Mouse (Mus musculus) embryo, embryonic 10.5 days (tissue): ENCODE results near the gene Sdccag8.
A peak's percentile ranks its signal among the peaks of the same experiment; 100 is the strongest.
"Not testable (repeated sequence)": the region's sequence is repeated elsewhere in the genome, so short reads cannot be mapped to it uniquely, and the experiment has no call there.

Experiments
- DNase-seq: peaks from one replicate; pipeline ENCODE4 v3.0.0-alpha.2; 2015; ENCODE audit warnings: low spot score

Sdccag8 gene

DNA sequence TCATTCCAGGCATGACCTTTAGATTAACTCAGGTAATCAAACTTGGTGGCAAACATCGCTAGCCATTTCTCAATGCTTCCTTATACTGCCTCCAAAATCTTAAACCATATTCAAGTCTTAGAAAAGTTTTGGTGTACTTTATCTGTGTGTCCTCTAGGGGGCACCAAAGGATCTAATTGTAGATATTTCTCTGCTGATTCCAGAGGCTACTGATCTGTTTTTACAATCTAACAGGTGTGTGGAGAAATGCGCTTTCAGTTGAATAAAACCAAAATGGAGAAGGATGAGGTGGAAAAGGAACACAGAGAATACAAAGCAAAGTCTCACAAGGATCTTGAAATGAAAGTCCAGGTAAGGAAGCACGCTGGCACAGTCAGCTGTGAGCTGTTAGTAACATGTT is 63.3 kb downstream of the Sdccag8 start:
- DNase-seq = peak; percentile 85

DNA sequence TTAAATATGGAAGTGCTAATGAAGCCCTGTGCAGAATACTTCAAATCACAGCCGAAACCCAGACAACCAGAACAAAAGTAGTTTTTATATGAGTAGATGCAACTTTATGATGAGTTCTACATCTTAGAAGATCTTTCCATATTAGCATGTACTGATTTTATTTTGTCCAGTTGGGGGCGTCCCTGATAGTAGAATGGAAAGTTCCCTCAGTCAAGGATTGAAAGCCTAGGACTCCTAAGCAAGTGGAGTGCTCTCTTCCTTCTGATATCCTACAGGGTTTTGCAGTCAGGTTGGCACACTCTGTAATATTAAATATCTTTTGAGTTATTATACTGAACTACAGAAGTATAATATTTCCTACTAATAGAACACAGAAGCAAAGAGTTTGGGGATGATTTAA is 64.5 kb downstream of the Sdccag8 start:
- DNase-seq = peak; percentile 82

DNA sequence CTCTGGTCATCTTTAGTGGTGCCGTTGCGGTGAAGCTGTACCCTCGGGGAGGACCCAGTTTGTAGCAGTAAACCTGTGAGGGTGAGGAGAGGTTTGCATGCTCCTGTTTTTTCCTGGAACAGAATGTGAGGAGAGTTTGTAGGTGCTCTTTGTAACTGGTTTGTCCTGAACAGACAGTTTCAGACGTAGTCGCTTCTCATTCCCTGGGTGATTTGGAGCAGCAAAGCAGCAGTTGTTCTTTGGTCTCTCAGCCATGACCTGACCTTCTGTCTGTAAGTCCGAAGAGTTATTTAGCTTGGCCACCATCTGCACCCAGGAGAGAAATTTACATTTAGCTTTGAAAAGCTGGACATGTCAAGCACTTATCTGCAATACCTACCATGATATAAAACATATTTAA is 65.2 kb downstream of the Sdccag8 start:
- peak; percentile 64 for DNase-seq

DNA sequence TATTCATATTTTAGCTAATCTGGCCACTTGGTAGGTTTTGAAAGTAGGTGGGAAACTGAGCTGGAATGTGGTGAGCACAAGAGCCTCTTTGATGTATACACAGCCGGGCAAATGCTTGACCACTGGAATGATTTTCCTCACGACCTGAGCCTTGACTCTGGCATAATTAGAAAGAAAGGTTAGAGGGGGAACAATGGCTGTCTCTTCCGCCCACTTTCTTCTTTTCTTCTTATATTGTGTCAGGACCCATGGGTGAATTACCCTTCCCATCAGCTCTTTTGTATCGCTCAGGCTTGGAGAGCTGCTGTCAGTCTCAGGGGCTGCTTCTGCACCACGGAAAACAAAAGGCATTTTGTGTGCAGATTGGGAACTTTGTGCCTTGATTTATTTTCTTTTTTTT is 65.6 kb downstream of the Sdccag8 start:
- DNase-seq = peak; percentile 85

DNA sequence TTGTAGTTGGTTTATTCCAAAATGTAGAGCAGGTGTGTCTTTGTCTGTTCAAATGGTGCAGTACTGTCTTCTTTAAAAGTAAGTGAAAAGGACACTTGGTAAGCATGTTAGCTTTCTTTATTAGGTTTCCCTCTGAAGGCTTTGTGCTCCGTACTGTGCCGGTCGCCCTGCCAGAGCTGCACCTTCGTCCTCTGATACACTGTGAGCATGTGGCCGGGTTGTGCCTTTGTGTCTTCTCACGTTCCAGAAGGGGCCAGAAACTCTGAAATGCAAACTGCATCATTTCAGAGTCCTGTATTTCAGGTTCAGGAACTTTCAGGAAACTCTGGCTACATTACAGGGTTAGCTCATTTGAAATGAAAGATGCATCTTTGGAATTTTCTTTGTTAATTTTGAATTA is 66.5 kb downstream of the Sdccag8 start:
- peak; percentile 36 for DNase-seq

DNA sequence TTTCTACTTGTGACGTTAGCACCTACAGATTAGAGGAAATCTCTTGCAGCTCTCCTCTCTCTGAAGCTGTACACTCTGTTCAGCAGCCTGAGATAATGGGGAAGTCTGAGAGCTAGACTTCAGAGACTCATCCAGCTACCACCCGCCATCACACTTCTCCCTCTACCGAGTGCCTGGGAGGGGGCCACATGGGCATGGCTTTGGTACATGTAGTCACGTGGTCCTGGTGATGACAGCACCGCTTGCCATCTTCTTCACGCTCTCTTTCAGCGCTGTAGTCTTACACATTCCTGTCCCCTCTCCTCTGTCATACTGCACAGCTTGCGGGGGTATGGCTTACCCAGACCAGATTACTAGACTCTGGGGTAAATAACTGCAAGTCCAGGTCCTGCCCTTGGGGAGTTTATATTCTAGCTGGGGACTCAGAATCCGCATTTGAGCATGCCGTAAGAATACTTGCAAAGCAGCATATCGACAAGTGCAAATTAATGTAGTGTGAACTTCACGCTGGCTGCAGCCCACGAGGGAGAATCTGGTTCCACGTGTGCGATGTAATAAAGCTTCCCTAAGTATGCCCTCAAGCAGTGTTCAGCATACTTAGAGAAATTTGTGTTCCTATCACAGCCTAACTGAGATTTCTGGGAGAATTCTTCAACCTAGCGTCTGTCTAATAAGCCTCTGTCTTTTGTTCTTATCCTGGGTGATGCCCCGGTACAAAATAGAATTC is 70.9 kb downstream of the Sdccag8 start:
- no peak for DNase-seq

DNA sequence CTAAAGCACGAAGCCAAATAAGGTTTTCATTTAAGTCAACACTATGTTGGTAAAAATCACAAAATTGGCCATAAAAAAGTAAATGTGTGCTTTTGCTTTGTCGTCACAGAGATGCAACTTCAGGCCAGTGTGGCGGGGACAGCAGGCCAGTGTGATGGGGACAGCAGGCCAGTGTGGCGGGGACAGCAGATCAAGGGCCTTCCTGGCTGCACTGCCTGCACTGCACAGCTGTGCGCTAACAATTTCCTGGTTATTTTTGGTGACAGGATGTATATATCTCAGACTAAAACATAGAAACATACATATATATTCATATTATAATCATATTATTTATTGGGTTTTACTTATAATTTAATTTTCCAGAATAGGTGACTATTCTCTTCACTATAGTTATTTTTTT is 71.5 kb downstream of the Sdccag8 start:
- no peak for DNase-seq

DNA sequence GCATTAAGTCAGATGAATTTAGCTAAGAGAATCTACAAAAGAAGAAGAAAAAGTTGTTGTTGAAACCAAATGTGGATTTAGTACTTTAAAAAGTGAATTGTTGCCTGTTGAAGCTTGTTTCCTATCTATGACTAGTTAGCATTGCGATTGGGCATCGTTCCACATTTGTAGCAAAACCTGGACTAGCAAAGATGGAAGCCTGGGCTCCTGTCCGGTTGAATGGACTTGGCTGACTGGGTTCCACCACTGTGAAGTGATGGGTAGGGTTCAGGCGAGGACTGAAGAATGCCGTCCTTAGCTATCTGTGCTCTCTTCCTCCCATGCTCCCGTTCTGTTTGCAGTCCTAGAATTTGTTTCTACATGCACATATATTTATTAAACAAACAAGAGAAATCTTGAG is 89.3 kb downstream of the Sdccag8 start:
- DNase-seq = no peak

DNA sequence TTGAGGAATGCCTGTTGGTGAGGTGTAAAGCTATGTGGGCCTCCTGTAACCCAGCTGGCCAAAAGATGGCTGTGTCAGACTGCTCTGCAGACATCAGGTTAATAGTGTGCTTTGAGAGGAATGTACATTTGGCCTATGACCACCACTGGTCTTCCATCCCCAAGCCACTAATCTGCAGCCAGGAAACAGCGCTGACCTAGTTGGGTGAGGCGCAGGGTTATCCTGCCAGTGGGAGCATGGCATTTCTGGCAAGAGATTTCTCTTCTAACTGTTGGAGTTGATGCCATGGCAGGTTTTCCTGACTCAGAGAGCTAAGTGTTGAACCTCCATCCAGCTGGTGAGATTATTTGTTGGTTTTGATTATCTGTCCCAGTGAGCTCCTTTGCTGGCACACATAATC is 101.5 kb downstream of the Sdccag8 start:
- DNase-seq = no peak

DNA sequence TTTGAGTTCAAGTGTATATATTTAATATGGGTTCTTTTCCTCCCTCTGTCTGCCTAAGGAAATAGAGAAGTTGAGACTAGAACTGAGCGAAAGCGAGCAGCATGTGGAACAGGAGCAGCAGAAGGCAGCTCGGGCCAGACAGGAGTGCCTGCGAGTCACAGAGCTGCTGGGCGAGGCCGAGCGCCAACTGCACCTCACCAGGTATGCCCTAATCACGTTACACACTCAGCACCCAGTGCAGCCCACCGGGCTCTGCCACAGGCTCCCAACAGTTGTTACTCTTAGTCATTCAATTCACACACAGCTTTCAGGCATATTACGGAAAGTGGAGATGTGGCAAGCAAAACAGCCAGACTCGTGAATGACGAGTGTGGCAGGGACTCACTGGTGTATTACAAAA is 105.0 kb downstream of the Sdccag8 start:
- DNase-seq = no peak

DNA sequence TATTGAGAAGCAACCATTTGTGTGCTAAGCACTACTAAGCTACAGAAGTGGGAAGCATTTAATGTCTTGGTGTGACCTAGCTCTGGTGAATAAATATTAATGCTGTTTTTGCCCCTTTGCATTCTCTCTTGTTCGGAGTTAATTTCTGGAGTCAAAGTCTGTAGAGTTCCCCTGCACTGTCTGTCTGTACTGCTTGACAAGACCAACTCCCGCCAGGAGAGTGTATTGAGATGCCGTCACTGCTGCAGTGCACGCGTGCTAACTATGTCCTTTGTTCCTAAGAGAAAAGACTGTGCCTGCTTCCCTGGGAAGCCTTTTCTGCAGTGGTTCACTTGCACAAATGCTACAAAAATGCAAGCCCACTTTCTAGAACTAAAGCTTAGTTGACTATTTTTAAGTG is 108.4 kb downstream of the Sdccag8 start:
- peak; percentile 60 for DNase-seq

DNA sequence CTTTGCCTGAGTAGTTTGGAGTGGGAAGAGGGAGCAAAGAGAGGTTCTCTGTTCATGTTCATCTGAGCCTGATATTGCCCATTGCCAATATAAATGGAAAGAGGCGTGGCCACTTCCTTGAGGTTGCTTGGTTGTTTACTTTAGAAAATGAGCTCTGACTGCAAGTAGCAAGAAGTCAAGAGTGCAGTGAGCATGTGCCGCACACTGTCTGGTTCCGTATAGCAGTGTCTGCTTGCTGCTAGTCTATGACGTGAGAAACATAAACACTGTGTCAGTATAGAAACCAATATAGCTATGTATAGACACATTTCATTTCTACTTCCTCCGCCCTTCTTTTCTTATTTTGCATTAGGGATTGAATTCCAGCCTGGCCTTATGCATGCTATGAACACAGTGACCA is 111.5 kb downstream of the Sdccag8 start:
- DNase-seq = no peak

DNA sequence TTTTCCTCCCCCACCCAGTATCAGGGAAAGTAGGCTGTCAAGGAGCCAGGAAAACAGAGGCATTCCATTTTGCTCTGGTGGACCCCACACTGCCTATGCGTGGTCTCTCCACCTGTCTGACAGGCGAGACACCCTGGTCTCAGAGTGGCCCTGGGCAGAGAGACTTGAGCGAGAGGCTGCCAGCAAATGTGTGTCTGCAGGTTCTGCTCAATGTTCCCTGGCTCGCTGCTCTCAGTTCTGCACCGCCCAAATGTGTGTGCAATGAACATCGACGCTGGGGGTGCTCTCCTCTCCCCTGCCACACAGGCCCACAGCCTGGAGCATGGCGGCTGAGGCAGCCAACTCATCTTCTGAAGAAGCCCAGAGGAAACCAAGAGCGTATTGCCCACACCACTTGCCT is 112.9 kb downstream of the Sdccag8 start:
- no peak for DNase-seq

DNA sequence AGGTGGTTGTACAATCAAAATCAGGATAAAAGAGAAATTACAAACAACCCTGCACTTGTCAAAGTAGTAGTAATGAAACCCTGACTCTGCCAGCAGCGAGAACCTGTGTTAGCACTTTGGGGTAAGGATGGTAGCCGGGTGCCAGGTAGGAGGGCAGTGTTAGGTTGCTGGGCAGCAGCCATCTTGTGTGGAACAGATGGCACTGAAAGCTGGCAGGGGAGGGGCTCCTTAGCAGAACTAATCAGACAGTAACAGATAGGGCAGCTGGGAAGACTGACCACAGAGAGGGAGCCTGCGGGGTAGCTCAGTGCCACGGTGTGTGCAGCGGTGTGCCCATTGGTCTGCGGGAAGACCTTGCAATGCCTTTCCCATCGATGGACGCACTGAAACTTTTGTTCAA is 115.2 kb downstream of the Sdccag8 start:
- no peak for DNase-seq

DNA sequence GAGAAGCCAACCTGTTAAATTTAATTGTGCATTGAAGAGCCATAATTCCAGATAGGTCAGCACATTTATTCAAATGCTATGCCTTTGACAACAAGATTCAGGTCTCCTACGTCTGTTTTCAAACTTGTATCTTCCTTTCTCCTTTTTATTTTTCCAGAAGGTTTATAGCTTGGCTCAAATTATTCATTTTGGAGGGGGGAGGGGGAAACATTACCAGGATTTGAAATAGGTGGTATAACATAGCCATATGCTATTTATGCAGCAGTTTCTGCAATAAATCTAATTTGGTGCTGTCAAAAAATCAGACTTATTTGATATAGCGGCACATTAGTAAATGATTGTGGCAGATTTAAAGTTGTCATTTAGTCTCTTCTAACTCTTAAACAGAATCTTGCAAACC is 116.1 kb downstream of the Sdccag8 start:
- no peak for DNase-seq

DNA sequence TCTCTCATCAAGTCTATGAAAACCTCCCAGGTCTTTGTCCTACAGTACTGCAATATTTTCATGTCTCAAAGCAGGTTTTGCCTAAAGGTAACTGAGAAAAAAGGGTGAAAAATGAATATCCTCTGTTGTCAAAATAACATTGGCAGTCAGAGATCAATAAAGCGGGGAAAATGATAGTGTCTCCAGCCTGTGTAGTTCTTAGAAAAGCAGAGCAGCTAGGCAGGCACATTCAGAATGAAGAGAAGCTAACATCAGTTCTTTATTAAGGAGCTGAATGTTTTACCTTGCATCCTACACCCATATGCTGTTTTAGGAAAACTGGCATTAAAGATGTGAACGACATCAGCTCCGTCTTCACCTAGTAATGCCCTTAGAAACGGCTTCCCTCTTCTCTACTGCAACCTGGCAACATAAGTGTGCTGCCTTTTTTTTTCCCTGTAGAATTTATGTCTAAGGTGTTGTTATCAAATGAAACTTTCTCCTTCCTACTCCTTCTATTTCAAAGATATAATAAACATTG is 116.6 kb downstream of the Sdccag8 start:
- no peak for DNase-seq

DNA sequence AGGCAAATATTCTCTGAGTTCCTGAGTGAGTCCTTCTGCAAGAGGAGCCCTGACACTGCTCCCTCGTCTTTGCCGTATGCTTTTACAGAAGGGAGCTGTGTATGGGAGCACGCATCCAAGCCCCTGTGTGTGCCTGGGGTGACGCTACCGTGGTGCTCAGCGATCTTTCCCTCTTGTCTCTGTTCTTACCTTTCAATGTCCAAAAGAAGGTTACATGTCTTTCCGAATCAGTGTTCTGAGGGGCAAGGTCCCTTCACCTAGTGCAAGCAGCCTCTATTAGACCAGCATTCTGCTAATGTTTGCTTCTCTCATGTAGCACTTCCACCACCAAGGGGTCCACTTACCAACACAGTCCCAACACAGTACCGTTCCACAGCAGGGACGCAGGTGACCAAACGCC is 117.1 kb downstream of the Sdccag8 start:
- no peak for DNase-seq

DNA sequence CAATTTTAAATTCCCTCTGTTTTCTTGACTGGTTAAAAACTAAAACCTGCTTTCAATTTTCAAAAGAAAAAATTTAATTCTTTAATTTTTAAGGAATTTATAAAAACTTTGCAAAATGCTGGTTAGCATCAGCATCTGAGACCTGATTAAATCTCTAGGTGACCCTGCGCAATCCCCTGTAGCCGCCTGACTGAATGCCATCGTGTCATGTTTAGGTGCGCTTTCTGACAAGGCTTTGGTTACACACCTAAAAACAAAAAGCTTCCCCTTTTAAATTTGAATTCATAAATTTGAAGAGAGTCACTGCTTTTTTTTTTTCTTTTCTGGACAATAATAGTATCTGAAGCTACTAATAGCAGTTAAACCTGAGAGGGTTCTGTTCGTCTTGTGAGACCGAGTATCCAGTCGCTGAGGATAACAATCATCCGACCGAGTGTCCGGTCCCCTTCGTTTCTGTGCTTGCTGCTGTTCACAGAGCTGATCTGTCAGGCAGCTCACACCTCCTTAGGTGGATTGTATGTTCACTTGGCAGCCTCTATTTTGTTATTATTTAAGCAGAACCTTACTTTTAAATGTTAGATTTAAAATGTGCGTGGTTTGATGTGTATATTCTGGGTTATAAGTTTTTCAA is 118.0 kb downstream of the Sdccag8 start:
- no peak for DNase-seq

DNA sequence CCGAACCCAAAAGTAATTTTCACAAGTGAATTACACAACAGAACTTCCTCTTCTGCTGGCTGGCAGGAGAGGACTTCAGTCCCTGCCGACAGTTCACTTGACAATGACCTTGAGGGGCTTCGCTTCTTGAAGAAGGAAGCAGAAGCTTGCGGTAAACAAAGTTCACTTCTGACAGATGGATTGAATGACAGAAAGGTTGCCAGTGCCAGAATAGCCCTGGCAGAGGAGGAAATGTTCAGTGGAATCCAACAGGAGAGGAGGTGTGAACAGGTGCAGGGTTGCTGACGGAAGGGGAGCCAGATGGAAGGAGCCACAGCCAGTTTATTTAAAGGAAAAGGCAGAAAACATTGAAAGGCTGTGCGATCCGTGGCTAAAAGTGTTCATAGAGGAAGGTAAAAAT is 118.9 kb downstream of the Sdccag8 start:
- DNase-seq = no peak

DNA sequence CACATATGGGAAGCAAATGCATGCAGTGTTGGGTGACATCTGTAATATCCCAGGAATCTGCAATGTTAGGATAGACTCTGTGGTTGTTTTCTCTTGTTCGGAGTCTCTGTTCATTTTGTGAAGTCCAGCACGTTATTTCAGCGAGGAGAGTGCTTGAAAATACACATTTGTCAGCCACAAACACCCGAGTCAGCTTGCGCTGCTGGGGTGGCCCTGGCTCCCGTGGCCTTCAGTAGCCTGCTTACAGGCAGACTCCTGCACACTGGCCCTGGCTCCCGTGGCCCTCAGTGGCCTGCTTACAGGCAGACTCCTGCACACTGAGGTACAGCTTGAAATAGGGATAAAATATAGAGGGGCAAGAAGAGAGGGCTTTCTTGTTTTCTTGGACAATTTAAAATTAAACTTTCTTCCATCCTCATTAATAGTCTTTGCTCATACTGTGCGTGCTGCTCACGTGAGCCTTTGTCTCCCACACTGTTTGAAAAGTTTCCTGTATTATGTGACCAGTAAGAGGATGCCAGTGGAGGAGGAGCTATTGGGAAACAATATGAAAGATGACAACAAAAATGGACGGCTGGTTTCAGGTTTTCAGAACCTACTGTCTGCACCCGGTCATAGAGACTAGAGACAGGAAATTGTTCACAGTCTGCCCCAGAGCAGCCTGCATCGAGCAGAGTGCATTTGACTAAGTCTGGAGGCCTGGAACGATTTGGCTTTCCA is 119.7 kb downstream of the Sdccag8 start:
- no peak for DNase-seq

DNA sequence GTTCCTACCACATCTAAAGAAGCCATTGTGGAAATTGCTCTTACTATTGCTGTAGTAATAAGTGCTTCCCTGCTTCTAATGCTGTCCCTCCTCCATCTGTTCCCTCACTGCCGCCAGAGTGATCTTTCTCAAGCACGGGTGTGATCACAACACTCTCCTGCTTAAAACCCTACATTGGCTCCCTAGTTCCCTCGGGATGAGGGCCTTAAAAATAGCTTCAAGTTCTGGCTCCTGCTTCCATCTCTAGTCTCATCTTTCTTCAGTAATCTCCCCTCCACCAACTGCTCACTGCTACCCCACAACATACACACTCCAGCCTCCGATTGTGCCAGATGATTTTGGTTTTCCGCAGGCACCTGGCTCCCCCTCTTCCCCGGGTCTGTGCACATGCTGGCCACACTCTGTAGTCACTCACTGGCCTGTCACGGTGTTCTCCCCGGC is 125.5 kb downstream of the Sdccag8 start:
- DNase-seq = no peak

DNA sequence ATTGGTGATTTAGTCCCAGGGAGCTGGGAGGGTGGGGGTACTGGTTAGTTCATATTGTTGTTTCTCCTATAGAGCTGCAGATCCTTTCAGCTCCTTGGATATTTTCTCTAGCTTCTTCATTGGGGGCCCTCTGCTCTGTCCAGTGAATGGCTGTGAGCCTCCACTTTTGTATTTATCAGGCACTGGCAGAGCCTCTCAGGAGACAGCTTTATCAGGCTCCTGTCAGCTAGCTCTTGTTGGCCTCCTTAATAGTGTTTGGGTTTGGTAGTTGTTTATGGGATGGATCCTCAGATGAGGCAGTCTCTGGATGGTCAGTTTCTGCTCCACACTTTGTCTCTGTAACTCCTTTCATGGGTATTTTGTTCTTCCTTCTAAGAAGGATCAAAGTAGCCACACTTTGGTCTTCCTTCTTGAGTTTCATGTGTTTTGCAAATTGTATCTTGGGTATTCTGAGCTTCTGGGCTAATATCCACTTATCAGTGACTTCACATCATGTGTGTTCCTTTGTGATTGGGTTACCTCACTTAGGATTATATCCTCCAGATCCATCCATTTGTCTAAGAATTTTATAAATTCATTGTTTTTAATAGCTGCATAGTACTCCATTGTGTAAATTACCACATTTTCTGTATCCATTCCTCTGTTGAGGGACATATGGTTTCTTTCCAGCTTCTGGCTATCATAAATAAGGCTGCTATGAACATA is 127.0 kb downstream of the Sdccag8 start:
- DNase-seq = not testable (repeated sequence)
